Mouse (Mus musculus) liver, postnatal 0 days (tissue): ENCODE results near the gene Amph.
A peak's percentile ranks its signal among the peaks of the same experiment; 100 is the strongest.

ENCODE experiments used
- CTCF ChIP-seq: sonication (generic); IDR thresholded peaks from 2 replicates; pipeline ENCODE4 v1.5.1; 2016; ENCODE audit warnings: antibody characterized with exemption, low read depth
- EP300 ChIP-seq: IDR thresholded peaks from 2 replicates; pipeline ENCODE4 v1.6.1; 2016; ENCODE audit warnings: antibody characterized with exemption, low read depth, mild to moderate bottlenecking

DNA sequence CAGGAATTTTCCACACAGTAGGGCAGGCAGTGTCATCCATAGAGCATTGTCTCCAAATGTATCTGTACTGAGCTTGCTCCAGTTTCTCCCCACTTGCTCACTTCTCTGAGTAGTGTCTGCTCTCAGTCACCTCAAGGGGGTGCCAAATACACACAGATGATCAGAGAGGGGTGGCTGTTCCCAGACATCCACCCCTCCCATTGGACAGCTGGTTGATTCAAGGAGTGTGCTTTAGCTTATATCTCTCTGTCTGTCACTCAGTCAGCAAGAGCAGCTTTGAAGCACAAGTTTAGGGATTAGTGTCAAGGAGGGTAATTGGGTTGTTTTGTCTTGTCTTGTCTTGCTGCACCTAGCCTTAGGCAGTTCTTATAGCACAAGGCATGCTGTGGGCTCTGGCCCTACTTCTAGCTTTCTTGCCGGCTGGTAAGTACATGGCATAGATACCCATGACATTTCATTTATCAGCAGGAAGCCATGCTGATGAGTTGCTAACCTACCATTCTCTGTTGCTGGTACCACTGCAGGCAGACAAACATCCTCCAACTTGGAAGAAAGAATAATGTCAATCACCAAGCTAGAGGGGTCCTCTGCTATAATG, 229.8 kb downstream of the Amph start:
- peak; percentile 94 for TF ChIP-seq CTCF
- TF ChIP-seq EP300, result no peak
